Mouse (Mus musculus) stomach, postnatal 0 days (tissue): ENCODE data around the gene Paf1. TPM values are rescaled to one million over a fixed set of nuclear protein-coding genes. Genes with fewer than 3 reads are reported as not detected.

Experiments
- ATAC-seq: fragments of 200-750 bp; cut with Nextera tagmentation; 2 replicates; pipeline ENCODE4 v1.8.0; 2017; ENCODE audit not compliant: low FRiP score, low TSS enrichment
- DNase-seq: peaks from one replicate; pipeline ENCODE4 v3.0.0-alpha.2; 2016; ENCODE audit warnings: low spot score
- H3K27ac ChIP-seq: fragments of 300-500 bp; sonication (generic); replicated peaks from 2 replicates; pipeline ENCODE4 v1.5.1; 2014; ENCODE audit warnings: mild to moderate bottlenecking, control low read depth
- H3K27me3 ChIP-seq: fragments of 300-500 bp; sonication (generic); 2 replicates; pipeline ENCODE4 v1.6.1; 2014; ENCODE audit warnings: low read length; ENCODE audit not compliant: control insufficient read depth, insufficient read depth
- H3K36me3 ChIP-seq: fragments of 300-500 bp; sonication (generic); 2 replicates; pipeline ENCODE4 v1.6.1; 2014; ENCODE audit warnings: low read length, mixed read lengths; ENCODE audit not compliant: control insufficient read depth, insufficient read depth
- H3K4me1 ChIP-seq: fragments of 300-500 bp; sonication (generic); replicated peaks from 2 replicates; pipeline ENCODE4 v1.6.1; 2014; ENCODE audit warnings: antibody characterized with exemption; ENCODE audit not compliant: control insufficient read depth, insufficient read depth
- H3K4me2 ChIP-seq: fragments of 300-500 bp; sonication (generic); replicated peaks from 2 replicates; pipeline ENCODE4 v1.6.1; 2014; ENCODE audit warnings: low read depth, mild to moderate bottlenecking, control low read depth, moderate library complexity
- H3K4me3 ChIP-seq: fragments of 300-500 bp; sonication (generic); 2 replicates; pipeline ENCODE4 v1.5.1; 2014; ENCODE audit warnings: low read depth, low read length, control low read depth
- H3K9ac ChIP-seq: fragments of 300-500 bp; sonication (generic); 2 replicates; pipeline ENCODE4 v1.6.1; 2014; ENCODE audit warnings: mild to moderate bottlenecking, low read length, control low read depth, mixed read lengths
- H3K9me3 ChIP-seq: fragments of 300-500 bp; sonication (generic); 2 replicates; pipeline ENCODE4 v1.6.1; 2016; ENCODE audit warnings: low read length; ENCODE audit not compliant: control insufficient read depth
- CTCF ChIP-seq: IDR thresholded peaks from 2 replicates; pipeline ENCODE4 v1.5.1; 2016; ENCODE audit warnings: antibody characterized with exemption, low read depth, mild to moderate bottlenecking, moderate library complexity
- EP300 ChIP-seq: optimal IDR thresholded peaks from 2 replicates; pipeline ENCODE3; 2016; ENCODE audit warnings: antibody characterized with exemption
- WGBS: fragments of 180-500 bp; shearing (Covaris S2); extraction: QIAGEN DNeasy Blood & Tissue Kit; methylation state at CpG from one replicate; pipeline ENCODE4 v1.1.7; 2014; 5-methylcytosine and 5-hydroxymethylcytosine counted together
- polyA plus RNA-seq: library from polyadenylated mRNA; unstranded; fragments of >200 nt; fragmentation: Nextera tagmentation; extraction: Ambion mirVana; gene quantifications from 2 replicates; pipeline ENCODE4 v1.2.1, GENCODE M21; 2015

Paf1 gene
- polyA plus RNA-seq, 1 experiment from 2014 or later: 35.9 TPM

DNA sequence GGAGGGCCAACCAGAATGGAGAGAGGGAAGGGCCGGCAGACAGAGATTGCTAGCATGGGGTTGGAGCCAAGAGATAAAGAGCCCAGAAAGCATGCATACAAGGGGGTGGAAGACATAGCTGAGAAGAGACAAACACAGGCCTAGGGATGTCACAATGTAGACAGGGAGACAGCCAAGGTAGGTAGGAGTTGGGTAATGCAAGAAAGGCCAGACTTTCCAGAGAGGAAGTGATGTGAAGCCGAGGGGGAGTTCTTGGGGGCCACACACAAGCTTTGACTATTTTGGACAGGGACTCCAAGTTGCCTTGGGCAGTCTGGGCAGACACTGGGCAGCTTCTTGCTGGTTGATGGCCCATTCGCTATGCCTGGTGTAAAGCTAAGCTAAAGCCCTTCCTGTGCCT, 9.2 kb downstream of the Paf1 start:
- Histone ChIP-seq H3K9me3 (no peaks in the 10 kb centered on the region), H3K27ac (no peak overlapping the region), H3K4me3 (no peak overlapping the region), H3K4me1 (no peaks in the 10 kb centered on the region), H3K4me2 (no peak overlapping the region), H3K36me3 (peaks cover 49% of the 10 kb centered on the region), H3K27me3 (no peaks in the 10 kb centered on the region), H3K9ac (no peak overlapping the region)
- ATAC-seq (no peak), DNase-seq (no peak)
- 74% methylated on average over 3 of the region's 3 CpGs for WGBS
- TF ChIP-seq CTCF (no peak), EP300 (no peak)

GRCm38 (mm10) chr7:28410841-28411475, 18.2 kb downstream of the Paf1 start:
- H3K36me3 ChIP-seq: peaks cover 42% of the 10 kb centered on the region
- 0 out of 2 replicates have a peak overlapping the region, but pooled peaks have one; percentile 24 for H3K27ac ChIP-seq
- ATAC-seq: peak; percentile 39; the same call in 1 of the 2 replicates

DNA sequence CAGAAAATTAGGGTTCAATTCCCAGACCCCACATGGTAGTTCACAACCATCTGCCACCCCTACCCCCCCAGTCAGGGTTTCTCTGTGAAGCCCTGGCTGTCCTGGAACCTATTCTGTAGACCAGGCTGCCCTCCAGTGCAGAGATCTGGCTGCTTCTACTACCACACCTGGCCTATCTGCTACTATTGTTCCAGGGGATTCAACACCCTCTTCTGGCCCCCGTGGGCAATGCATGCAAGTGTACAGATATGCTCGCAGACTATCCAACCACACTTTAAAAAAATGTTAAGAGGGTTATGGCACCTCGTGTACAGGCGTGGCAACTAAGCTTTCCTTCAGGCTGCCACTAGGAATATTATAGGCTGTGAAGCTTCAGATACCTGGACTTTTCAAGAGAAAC, 20.1 kb downstream of the Paf1 start:
- H3K27ac ChIP-seq: no peak overlapping the region
- H3K4me3 ChIP-seq: no peak overlapping the region
- DNase-seq: no peak
- no peaks in the 10 kb centered on the region for H3K27me3 ChIP-seq
- H3K9me3 ChIP-seq: no peaks in the 10 kb centered on the region
- H3K36me3 ChIP-seq: peaks cover 26% of the 10 kb centered on the region
- H3K4me2 ChIP-seq: no peak overlapping the region
- no peak overlapping the region for H3K9ac ChIP-seq
- H3K4me1 ChIP-seq: no peaks in the 10 kb centered on the region
- 70% methylated on average over 4 of the region's 4 CpGs for WGBS
- no peak for TF ChIP-seq EP300
- peak; percentile 28; the same call in 1 of the 2 replicates for TF ChIP-seq CTCF
- no peak for ATAC-seq

More at GRCm38 (mm10) chr7:28410841-28411475, 18.2 kb downstream of the Paf1 start:
- H3K4me2 ChIP-seq: no peak overlapping the region
- no peaks in the 10 kb centered on the region for H3K9me3 ChIP-seq
- H3K27me3 ChIP-seq: no peaks in the 10 kb centered on the region
- H3K4me3 ChIP-seq: no peak overlapping the region
- DNase-seq: no peak
- no peaks in the 10 kb centered on the region for H3K4me1 ChIP-seq
- 63% methylated on average over 3 of the region's 3 CpGs for WGBS
- no peak for TF ChIP-seq EP300
- no peak for TF ChIP-seq CTCF
- H3K9ac ChIP-seq: no peak overlapping the region

GRCm38 (mm10) chr7:28417368-28417767, 24.6 kb downstream of the Paf1 start:
- Histone ChIP-seq H3K36me3 (peaks cover 15% of the 10 kb centered on the region), H3K27ac (no peak overlapping the region), H3K4me3 (no peak overlapping the region), H3K4me2 (no peak overlapping the region), H3K9me3 (no peaks in the 10 kb centered on the region), H3K4me1 (no peaks in the 10 kb centered on the region), H3K9ac (no peak overlapping the region), H3K27me3 (no peaks in the 10 kb centered on the region)
- DNase-seq (no peak), ATAC-seq (no peak)
- TF ChIP-seq EP300: no peak
- peak; percentile 42 for TF ChIP-seq CTCF

DNA sequence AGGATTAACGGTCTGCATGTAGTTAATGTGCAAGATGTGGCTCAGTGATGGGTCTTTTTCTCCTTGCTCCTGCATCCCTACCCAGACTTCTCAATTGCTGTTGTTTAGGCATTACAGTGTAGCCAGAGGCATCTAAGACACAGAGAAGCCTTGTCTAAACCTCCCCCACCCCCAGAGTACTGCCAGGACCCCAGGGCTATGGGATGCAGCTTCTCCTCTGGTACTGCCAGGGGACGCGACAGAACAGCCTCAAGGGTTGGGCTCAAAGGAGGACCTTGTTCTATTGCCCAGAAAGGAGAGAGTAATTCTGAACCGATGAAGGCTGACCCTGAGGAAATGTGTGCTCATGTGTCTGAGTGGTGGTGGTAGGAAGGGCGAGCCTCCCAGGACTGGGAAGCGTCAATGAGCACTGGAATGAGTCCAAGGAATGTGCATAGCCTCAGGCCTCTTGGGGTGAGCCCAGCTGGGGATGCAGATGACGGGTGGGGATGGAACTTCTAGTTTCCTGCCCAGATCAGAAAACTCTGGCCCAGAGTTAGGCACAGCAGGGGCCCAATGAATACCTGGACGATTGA, 25.4 kb downstream of the Paf1 start:
- TF ChIP-seq EP300 (no peak), CTCF (no peak)
- Histone ChIP-seq H3K27me3 (no peaks in the 10 kb centered on the region), H3K4me2 (no peak overlapping the region), H3K27ac (0 out of 2 replicates have a peak overlapping the region, but pooled peaks have one; percentile 1), H3K9me3 (no peaks in the 10 kb centered on the region), H3K36me3 (peaks cover 16% of the 10 kb centered on the region), H3K4me1 (no peaks in the 10 kb centered on the region), H3K4me3 (no peak overlapping the region), H3K9ac (no peak overlapping the region)
- DNase-seq (no peak), ATAC-seq (peak; percentile 58; the same call in 1 of the 2 replicates)
- 49% methylated on average over 8 of the region's 8 CpGs for WGBS

GRCm38 (mm10) chr7:28419416-28419815, 26.7 kb downstream of the Paf1 start:
- peaks cover 13% of the 10 kb centered on the region for H3K36me3 ChIP-seq
- H3K4me1 ChIP-seq: no peaks in the 10 kb centered on the region
- no peaks in the 10 kb centered on the region for H3K27me3 ChIP-seq
- TF ChIP-seq CTCF: no peak
- no peak for TF ChIP-seq EP300
- no peak overlapping the region for H3K4me2 ChIP-seq
- ATAC-seq: peak; percentile 51; the same call in 1 of the 2 replicates
- H3K4me3 ChIP-seq: no peak overlapping the region
- H3K9ac ChIP-seq: no peak overlapping the region
- no peaks in the 10 kb centered on the region for H3K9me3 ChIP-seq
- DNase-seq: no peak
- 91% methylated on average over 2 of the region's 2 CpGs for WGBS
- peak overlapping the region; percentile 49; the same call in 1 of the 2 replicates for H3K27ac ChIP-seq
